Mouse (Mus musculus) CH12F3 (cell line): ENCODE results near the gene Cdh23.

ENCODE experiments used
- in situ Hi-C: fragments of 300-500 bp; cut with MboI; formaldehyde crosslinking; loops from 2 replicates; pipeline ENCODE4 v1.14.3; 2020; ENCODE audit warnings: low sequenced_read_pairs

Cdh23 gene

GRCm38 (mm10) chr10:60373543-60373936 lies 322.8 kb downstream of the Cdh23 start:
- in situ Hi-C loops: no loop called here

- in situ Hi-C loops: no loop called here
Measured at GRCm38 (mm10) chr10:60371596-60372386, 324.5 kb downstream of the Cdh23 start.

- in situ Hi-C loops: no loop called here
Measured at GRCm38 (mm10) chr10:60370601-60371061, 325.7 kb downstream of the Cdh23 start.

- in situ Hi-C loops: no loop called here
Measured at GRCm38 (mm10) chr10:60370098-60370497, 326.2 kb downstream of the Cdh23 start.

GRCm38 (mm10) chr10:60369405-60369804 lies 326.9 kb downstream of the Cdh23 start:
- in situ Hi-C loops: no loop called here

- in situ Hi-C loops: no loop called here
Measured at GRCm38 (mm10) chr10:60367904-60368303, 328.4 kb downstream of the Cdh23 start.

- in situ Hi-C loops: no loop called here
Measured at GRCm38 (mm10) chr10:60367145-60367544, 329.1 kb downstream of the Cdh23 start.

- in situ Hi-C loops: no loop called here
Measured at GRCm38 (mm10) chr10:60363426-60363825, 332.9 kb downstream of the Cdh23 start.

- in situ Hi-C loops: no loop called here
Measured at GRCm38 (mm10) chr10:60362310-60362628, 334.0 kb downstream of the Cdh23 start.

- in situ Hi-C loops: no loop called here
Measured at GRCm38 (mm10) chr10:60361615-60362309, 334.5 kb downstream of the Cdh23 start.

- in situ Hi-C loops: no loop called here
Measured at GRCm38 (mm10) chr10:60358776-60359175, 337.5 kb downstream of the Cdh23 start.

GRCm38 (mm10) chr10:60357901-60358300 lies 338.4 kb downstream of the Cdh23 start:
- in situ Hi-C loops: no loop called here

GRCm38 (mm10) chr10:60357441-60357840 lies 338.8 kb downstream of the Cdh23 start:
- in situ Hi-C loops: no loop called here

GRCm38 (mm10) chr10:60354881-60355677 lies 341.2 kb downstream of the Cdh23 start:
- in situ Hi-C loops: no loop called here

GRCm38 (mm10) chr10:60354003-60354325 lies 342.3 kb downstream of the Cdh23 start:
- in situ Hi-C loops: no loop called here

- in situ Hi-C loops: no loop called here
Measured at GRCm38 (mm10) chr10:60353241-60354002, 342.9 kb downstream of the Cdh23 start.

- in situ Hi-C loops: no loop called here
Measured at GRCm38 (mm10) chr10:60351761-60352455, 344.4 kb downstream of the Cdh23 start.

GRCm38 (mm10) chr10:60351248-60351647 lies 345.0 kb downstream of the Cdh23 start:
- in situ Hi-C loops: no loop called here

GRCm38 (mm10) chr10:60350805-60351167 lies 345.5 kb downstream of the Cdh23 start:
- in situ Hi-C loops: no loop called here

- in situ Hi-C loops: no loop called here
Measured at GRCm38 (mm10) chr10:60350077-60350804, 346.0 kb downstream of the Cdh23 start.
